Mouse (Mus musculus): ENCODE data around the gene Lhfpl5.
"Not testable (repeated sequence)": the region's sequence is repeated elsewhere in the genome, so short reads cannot be mapped to it uniquely, and the experiment has no call there.

The Lhfpl5 gene

GRCm38 (mm10) chr17:28575244-28576125, at the start of gene Lhfpl5:
Gene Lhfpl5 (plus strand): TSS chr17:28575641.
- in situ Hi-C loops (cut with MboI; ENCODE audit: low pct_unique_long_range_greater_than_20kb in 1 of 2, low sequenced_read_pairs in 2 of 2, unreplicated experiment in 1 of 2) = no loop called here

- in situ Hi-C loops (cut with MboI; ENCODE audit: low pct_unique_long_range_greater_than_20kb in 1 of 2, low sequenced_read_pairs in 2 of 2, unreplicated experiment in 1 of 2) = loop anchor here in 1 of 2 experiments (10.0 kb wide), 1 partner anchor 53 kb away; no protein-coding TSS in a partner anchor
These were observed 48.0 kb upstream of the Lhfpl5 start for GRCm38 (mm10) chr17:28527184-28528042.

GRCm38 (mm10) chr17:28528043-28528351, 47.4 kb upstream of the Lhfpl5 start:
- in situ Hi-C loops (cut with MboI; ENCODE audit: low pct_unique_long_range_greater_than_20kb in 1 of 2, low sequenced_read_pairs in 2 of 2, unreplicated experiment in 1 of 2) = loop anchor here in 1 of 2 experiments (10.0 kb wide), 1 partner anchor 53 kb away; no protein-coding TSS in a partner anchor

- in situ Hi-C loops (cut with MboI; ENCODE audit: low pct_unique_long_range_greater_than_20kb in 1 of 2, low sequenced_read_pairs in 2 of 2, unreplicated experiment in 1 of 2) = loop anchor here in 1 of 2 experiments (10.0 kb wide), 1 partner anchor 54 kb away; no protein-coding TSS in a partner anchor
These were observed 46.3 kb upstream of the Lhfpl5 start for GRCm38 (mm10) chr17:28529116-28529515.

- in situ Hi-C loops (cut with MboI; ENCODE audit: low pct_unique_long_range_greater_than_20kb in 1 of 2, low sequenced_read_pairs in 2 of 2, unreplicated experiment in 1 of 2) = loop anchor here in 1 of 2 experiments (10.0 kb wide), 1 partner anchor 146 kb away; no protein-coding TSS in a partner anchor
These were observed 44.9 kb upstream of the Lhfpl5 start, which contains the start of gene Armc12 for GRCm38 (mm10) chr17:28530506-28530905. Gene Armc12 (plus strand): TSS chr17:28530806.

- in situ Hi-C loops (cut with MboI; ENCODE audit: low pct_unique_long_range_greater_than_20kb in 1 of 2, low sequenced_read_pairs in 2 of 2, unreplicated experiment in 1 of 2) = loop anchor here in 1 of 2 experiments (10.0 kb wide), 1 partner anchor 147 kb away; no protein-coding TSS in a partner anchor
These were observed 43.5 kb upstream of the Lhfpl5 start for GRCm38 (mm10) chr17:28531946-28532345.

GRCm38 (mm10) chr17:28532557-28532956, 42.9 kb upstream of the Lhfpl5 start:
- in situ Hi-C loops (cut with MboI; ENCODE audit: low pct_unique_long_range_greater_than_20kb in 1 of 2, low sequenced_read_pairs in 2 of 2, unreplicated experiment in 1 of 2) = loop anchor here in 1 of 2 experiments (10.0 kb wide), 1 partner anchor 148 kb away; no protein-coding TSS in a partner anchor

- in situ Hi-C loops (cut with MboI; ENCODE audit: low pct_unique_long_range_greater_than_20kb in 1 of 2, low sequenced_read_pairs in 2 of 2, unreplicated experiment in 1 of 2) = loop anchor here in 1 of 2 experiments (10.0 kb wide), 1 partner anchor 149 kb away; no protein-coding TSS in a partner anchor
These were observed 42.1 kb upstream of the Lhfpl5 start for GRCm38 (mm10) chr17:28533327-28533726.

GRCm38 (mm10) chr17:28537881-28538280, 37.6 kb upstream of the Lhfpl5 start:
- in situ Hi-C loops (cut with MboI; ENCODE audit: low pct_unique_long_range_greater_than_20kb in 1 of 2, low sequenced_read_pairs in 2 of 2, unreplicated experiment in 1 of 2) = loop anchor here (5.0 to 10.0 kb wide), 2 partner anchors 153 to 161 kb away; no protein-coding TSS in a partner anchor

GRCm38 (mm10) chr17:28546925-28547324, 28.5 kb upstream of the Lhfpl5 start:
- in situ Hi-C loops (cut with MboI; ENCODE audit: low pct_unique_long_range_greater_than_20kb in 1 of 2, low sequenced_read_pairs in 2 of 2, unreplicated experiment in 1 of 2) = no loop called here

GRCm38 (mm10) chr17:28548550-28548949, 26.9 kb upstream of the Lhfpl5 start:
- in situ Hi-C loops (cut with MboI; ENCODE audit: low pct_unique_long_range_greater_than_20kb in 1 of 2, low sequenced_read_pairs in 2 of 2, unreplicated experiment in 1 of 2) = no loop called here

GRCm38 (mm10) chr17:28549111-28549510, 26.3 kb upstream of the Lhfpl5 start, which contains the start of gene Clpsl2:
Gene Clpsl2 (plus strand): TSS chr17:28549411.
- in situ Hi-C loops (cut with MboI; ENCODE audit: low pct_unique_long_range_greater_than_20kb in 1 of 2, low sequenced_read_pairs in 2 of 2, unreplicated experiment in 1 of 2) = no loop called here

GRCm38 (mm10) chr17:28553040-28553793, 22.2 kb upstream of the Lhfpl5 start:
- in situ Hi-C loops (cut with MboI; ENCODE audit: low pct_unique_long_range_greater_than_20kb in 1 of 2, low sequenced_read_pairs in 2 of 2, unreplicated experiment in 1 of 2) = no loop called here

- in situ Hi-C loops (cut with MboI; ENCODE audit: low pct_unique_long_range_greater_than_20kb in 1 of 2, low sequenced_read_pairs in 2 of 2, unreplicated experiment in 1 of 2) = not testable (repeated sequence)
These were observed 21.4 kb upstream of the Lhfpl5 start for GRCm38 (mm10) chr17:28554021-28554420.

GRCm38 (mm10) chr17:28556635-28557396, 18.6 kb upstream of the Lhfpl5 start:
- in situ Hi-C loops (cut with MboI; ENCODE audit: low pct_unique_long_range_greater_than_20kb in 1 of 2, low sequenced_read_pairs in 2 of 2, unreplicated experiment in 1 of 2) = no loop called here

- in situ Hi-C loops (cut with MboI; ENCODE audit: low pct_unique_long_range_greater_than_20kb in 1 of 2, low sequenced_read_pairs in 2 of 2, unreplicated experiment in 1 of 2) = no loop called here
These were observed 17.7 kb upstream of the Lhfpl5 start for GRCm38 (mm10) chr17:28557772-28558171.

- in situ Hi-C loops (cut with MboI; ENCODE audit: low pct_unique_long_range_greater_than_20kb in 1 of 2, low sequenced_read_pairs in 2 of 2, unreplicated experiment in 1 of 2) = no loop called here
These were observed 14.8 kb upstream of the Lhfpl5 start, which contains the start of gene Clps for GRCm38 (mm10) chr17:28560598-28560997. Gene Clps (minus strand): TSS chr17:28560766.

Data from mouse embryonic stem cell (cell line).